Mouse (Mus musculus): ENCODE measurements around the gene Zbtb38. TPM values are rescaled to one million over a fixed set of nuclear protein-coding genes. Genes with fewer than 3 reads are reported as not detected.
A peak's percentile ranks its signal among the peaks of the same experiment; 100 is the strongest.

Zbtb38 gene
- polyA plus RNA-seq, 1 experiment from 2014 or later, result 36.7 TPM

DNA sequence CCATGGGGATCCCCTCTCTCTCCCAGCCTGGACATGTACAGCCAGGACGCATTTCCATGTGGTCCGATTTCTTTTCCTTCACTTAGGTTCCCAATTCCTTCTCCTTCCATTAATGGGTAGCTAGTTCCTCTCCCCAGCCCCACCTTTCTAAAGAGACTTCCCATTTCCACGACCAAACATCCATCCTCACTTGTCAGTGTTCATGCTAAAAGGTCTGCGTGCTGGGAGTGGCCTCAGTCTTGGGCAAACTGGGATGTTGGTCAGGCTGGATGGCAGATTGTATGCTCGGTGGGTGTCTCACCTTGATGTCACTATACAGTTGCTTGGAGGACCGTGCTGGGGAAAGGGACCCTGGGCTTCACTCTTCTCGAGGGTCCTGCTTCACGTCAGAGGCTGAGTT is 78.3 kb downstream of the Zbtb38 start:
- H3K27me3 ChIP-seq (replicated peaks; ENCODE audit: control insufficient read depth, insufficient read depth, low read length), result no peaks in the 10 kb centered on the region
- H3K27ac ChIP-seq (ENCODE audit: low read depth, low read length), result no peak overlapping the region
- no peak overlapping the region for H3K4me2 ChIP-seq (ENCODE audit: low read length)
- H3K4me1 ChIP-seq (ENCODE audit: control insufficient read depth, insufficient read depth, low read length), result no peaks in the 10 kb centered on the region
- no peaks in the 10 kb centered on the region for H3K9me3 ChIP-seq (replicated peaks; ENCODE audit: control insufficient read depth, low read length)
- H3K9ac ChIP-seq (ENCODE audit: low read length), result no peak overlapping the region
- WGBS, result 93% methylated on average over 8 of the region's 8 CpGs
- ATAC-seq, result no peak
- no peak overlapping the region for H3K4me3 ChIP-seq (ENCODE audit: low read depth, low read length)
- H3K36me3 ChIP-seq (ENCODE audit: control insufficient read depth, insufficient read depth, low read length), result no peaks in the 10 kb centered on the region
- no peak for DNase-seq (ENCODE audit: low spot score)

DNA sequence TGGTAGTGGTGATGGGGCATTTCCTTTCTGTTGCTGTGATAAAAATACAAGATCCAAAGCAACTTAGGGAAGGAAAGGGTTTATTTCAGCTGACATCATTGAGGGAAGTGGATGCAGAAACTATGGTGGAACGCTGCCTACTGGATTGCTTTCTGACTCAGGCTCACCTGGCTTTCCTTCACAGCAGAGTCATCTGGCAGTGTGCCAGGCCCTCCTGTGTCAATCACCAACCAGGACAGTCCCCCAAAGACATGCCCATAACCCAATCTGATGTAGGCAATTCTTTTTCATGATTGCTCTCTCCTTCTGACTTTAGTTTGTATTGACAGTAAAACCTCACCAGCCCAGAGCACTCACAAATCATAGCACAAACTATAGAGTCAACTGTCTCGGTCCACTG is 80.2 kb downstream of the Zbtb38 start:
- no peaks in the 10 kb centered on the region for H3K9me3 ChIP-seq (replicated peaks; ENCODE audit: control insufficient read depth, low read length)
- DNase-seq (ENCODE audit: low spot score) (no peak), ATAC-seq (no peak)
- no peaks in the 10 kb centered on the region for H3K36me3 ChIP-seq (ENCODE audit: control insufficient read depth, insufficient read depth, low read length)
- no peak overlapping the region for H3K27ac ChIP-seq (ENCODE audit: low read depth, low read length)
- H3K27me3 ChIP-seq (replicated peaks; ENCODE audit: control insufficient read depth, insufficient read depth, low read length), result no peaks in the 10 kb centered on the region
- no peaks in the 10 kb centered on the region for H3K4me1 ChIP-seq (ENCODE audit: control insufficient read depth, insufficient read depth, low read length)
- H3K4me3 ChIP-seq (ENCODE audit: low read depth, low read length), result no peak overlapping the region
- H3K4me2 ChIP-seq (ENCODE audit: low read length), result no peak overlapping the region
- H3K9ac ChIP-seq (ENCODE audit: low read length), result no peak overlapping the region
- 97% methylated on average over 2 of the region's 2 CpGs for WGBS

DNA sequence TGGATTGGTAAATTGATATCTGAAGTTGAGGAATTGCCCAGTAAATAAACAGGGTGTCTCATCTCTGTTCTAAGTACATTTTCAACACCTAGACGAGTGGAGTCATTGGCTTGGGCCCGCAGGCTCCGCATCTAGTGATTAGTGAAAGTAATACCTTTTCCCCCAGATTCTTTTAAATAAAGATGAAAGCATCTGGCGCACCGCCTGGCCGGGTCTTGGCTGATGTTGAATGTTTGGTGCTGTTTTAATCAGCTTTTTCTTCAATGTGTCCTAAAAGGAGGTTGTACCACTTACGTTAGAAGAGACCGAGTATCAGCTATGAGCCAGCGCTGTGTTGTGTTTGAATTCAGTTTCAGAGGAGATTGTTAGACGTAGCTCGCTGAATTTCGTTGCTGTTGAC is 81.4 kb downstream of the Zbtb38 start:
- Histone ChIP-seq H3K4me3 (ENCODE audit: low read depth, low read length) (no peak overlapping the region), H3K4me1 (ENCODE audit: control insufficient read depth, insufficient read depth, low read length) (no peaks in the 10 kb centered on the region), H3K9me3 (replicated peaks; ENCODE audit: control insufficient read depth, low read length) (no peaks in the 10 kb centered on the region), H3K36me3 (ENCODE audit: control insufficient read depth, insufficient read depth, low read length) (no peaks in the 10 kb centered on the region), H3K27me3 (replicated peaks; ENCODE audit: control insufficient read depth, insufficient read depth, low read length) (no peaks in the 10 kb centered on the region), H3K4me2 (ENCODE audit: low read length) (no peak overlapping the region), H3K9ac (ENCODE audit: low read length) (no peak overlapping the region), H3K27ac (ENCODE audit: low read depth, low read length) (no peak overlapping the region)
- WGBS, result 70% methylated on average over 12 of the region's 12 CpGs
- no peak for DNase-seq (ENCODE audit: low spot score)
- no peak for ATAC-seq

DNA sequence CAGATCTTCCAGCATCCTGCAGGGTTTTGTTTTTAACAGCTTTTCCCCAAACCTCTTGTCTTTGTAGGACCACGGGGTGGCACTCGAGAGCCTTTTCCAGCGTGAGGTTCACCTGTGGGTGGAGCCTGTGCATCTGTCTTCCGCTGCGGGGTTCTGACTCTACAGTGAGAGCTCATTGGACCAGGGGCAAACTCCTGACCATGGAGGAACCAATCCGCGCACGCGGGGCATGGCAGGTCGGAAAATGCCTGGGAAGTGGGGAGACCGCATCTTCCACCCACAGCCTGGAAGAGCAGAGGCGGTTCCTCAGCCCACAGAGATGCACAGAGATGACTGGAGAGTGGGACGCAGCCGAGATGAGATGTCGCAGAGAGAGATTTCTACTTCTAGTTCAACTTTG is 82.8 kb downstream of the Zbtb38 start:
- Histone ChIP-seq H3K9ac (ENCODE audit: low read length) (peak overlapping the region; percentile 51), H3K27ac (ENCODE audit: low read depth, low read length) (peak overlapping the region; percentile 74), H3K9me3 (replicated peaks; ENCODE audit: control insufficient read depth, low read length) (no peaks in the 10 kb centered on the region), H3K27me3 (replicated peaks; ENCODE audit: control insufficient read depth, insufficient read depth, low read length) (no peaks in the 10 kb centered on the region), H3K4me1 (ENCODE audit: control insufficient read depth, insufficient read depth, low read length) (no peaks in the 10 kb centered on the region), H3K4me3 (ENCODE audit: low read depth, low read length) (peak overlapping the region; percentile 27), H3K36me3 (ENCODE audit: control insufficient read depth, insufficient read depth, low read length) (no peaks in the 10 kb centered on the region), H3K4me2 (ENCODE audit: low read length) (peak overlapping the region; percentile 53)
- peak; percentile 100 for ATAC-seq
- peak; percentile 99 for DNase-seq (ENCODE audit: low spot score)
- 1% methylated on average over 15 of the region's 15 CpGs for WGBS

DNA sequence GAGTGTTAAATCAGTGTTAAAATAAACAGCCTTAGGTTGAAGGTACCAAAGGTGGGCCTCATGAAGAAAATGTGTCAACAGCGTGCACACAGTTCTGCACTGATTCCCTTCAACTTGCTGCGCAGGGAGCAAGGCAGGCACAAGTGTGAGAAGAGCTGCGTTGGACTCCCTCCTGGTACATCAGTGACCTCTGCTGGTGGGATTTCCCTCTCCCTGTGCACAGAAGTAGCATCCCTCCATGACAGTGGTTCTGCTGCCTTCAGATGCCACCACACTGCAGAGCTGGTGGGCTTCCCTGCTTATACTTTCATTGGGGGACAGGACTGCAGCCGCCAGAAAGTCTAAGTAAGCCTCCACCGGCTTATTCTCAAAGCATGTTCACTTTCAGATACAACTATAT is 84.0 kb downstream of the Zbtb38 start:
- peak; percentile 29; the same call in 1 of the 2 replicates for ATAC-seq

DNA sequence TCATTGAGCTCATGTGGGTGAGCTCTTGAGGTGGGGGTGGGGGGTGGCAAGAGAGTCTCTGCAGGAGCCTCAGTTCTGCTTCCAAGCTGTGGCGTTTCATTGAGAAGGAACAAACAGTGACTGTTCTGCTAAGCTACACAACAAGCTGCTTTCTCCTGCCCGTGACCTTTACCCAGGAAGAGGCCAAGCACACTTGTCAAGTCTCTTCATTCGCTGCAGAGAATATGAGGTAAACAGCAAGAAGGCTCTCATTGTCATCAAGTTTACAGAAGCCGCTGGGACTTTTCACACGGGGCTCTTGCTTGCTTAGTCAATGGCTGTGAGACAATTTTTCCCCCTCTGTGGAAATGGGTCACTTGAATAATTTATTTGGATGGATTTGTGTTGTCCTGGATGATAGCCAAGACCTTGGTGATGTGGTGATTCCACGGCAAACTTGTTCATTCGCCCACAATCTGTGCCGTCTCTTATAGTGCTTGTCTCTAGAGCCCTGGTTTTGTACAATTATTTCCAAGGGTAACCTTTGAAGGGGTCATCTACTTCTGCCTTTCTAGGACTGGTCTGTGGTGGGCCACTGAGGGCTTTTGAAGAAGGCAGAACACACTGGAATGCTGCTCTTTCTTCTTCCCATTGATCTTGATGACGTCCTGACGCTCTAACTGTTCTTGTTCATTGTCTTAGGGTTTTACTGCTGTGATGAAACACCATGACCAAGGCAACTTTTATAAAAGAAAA is 92.0 kb downstream of the Zbtb38 start:
- no peak overlapping the region for H3K27ac ChIP-seq (ENCODE audit: low read depth, low read length)
- no peaks in the 10 kb centered on the region for H3K36me3 ChIP-seq (ENCODE audit: control insufficient read depth, insufficient read depth, low read length)
- no peak overlapping the region for H3K4me2 ChIP-seq (ENCODE audit: low read length)
- H3K4me1 ChIP-seq (ENCODE audit: control insufficient read depth, insufficient read depth, low read length), result no peaks in the 10 kb centered on the region
- no peaks in the 10 kb centered on the region for H3K9me3 ChIP-seq (replicated peaks; ENCODE audit: control insufficient read depth, low read length)
- WGBS, result 70% methylated on average over 10 of the region's 10 CpGs
- no peak overlapping the region for H3K4me3 ChIP-seq (ENCODE audit: low read depth, low read length)
- ATAC-seq (no peak), DNase-seq (ENCODE audit: low spot score) (peak; percentile 26)
- H3K27me3 ChIP-seq (replicated peaks; ENCODE audit: control insufficient read depth, insufficient read depth, low read length), result no peaks in the 10 kb centered on the region
- H3K9ac ChIP-seq (ENCODE audit: low read length), result no peak overlapping the region

More for the DNA sequence above, 84.0 kb downstream of the Zbtb38 start:
- Histone ChIP-seq H3K36me3 (ENCODE audit: control insufficient read depth, insufficient read depth, low read length) (no peaks in the 10 kb centered on the region), H3K4me1 (ENCODE audit: control insufficient read depth, insufficient read depth, low read length) (no peaks in the 10 kb centered on the region), H3K9ac (ENCODE audit: low read length) (no peak overlapping the region), H3K4me3 (ENCODE audit: low read depth, low read length) (no peak overlapping the region), H3K4me2 (ENCODE audit: low read length) (no peak overlapping the region), H3K9me3 (replicated peaks; ENCODE audit: control insufficient read depth, low read length) (no peaks in the 10 kb centered on the region), H3K27ac (ENCODE audit: low read depth, low read length) (no peak overlapping the region), H3K27me3 (replicated peaks; ENCODE audit: control insufficient read depth, insufficient read depth, low read length) (no peaks in the 10 kb centered on the region)
- WGBS, result 45% methylated on average over 5 of the region's 5 CpGs
- DNase-seq (ENCODE audit: low spot score), result peak; percentile 75

DNA sequence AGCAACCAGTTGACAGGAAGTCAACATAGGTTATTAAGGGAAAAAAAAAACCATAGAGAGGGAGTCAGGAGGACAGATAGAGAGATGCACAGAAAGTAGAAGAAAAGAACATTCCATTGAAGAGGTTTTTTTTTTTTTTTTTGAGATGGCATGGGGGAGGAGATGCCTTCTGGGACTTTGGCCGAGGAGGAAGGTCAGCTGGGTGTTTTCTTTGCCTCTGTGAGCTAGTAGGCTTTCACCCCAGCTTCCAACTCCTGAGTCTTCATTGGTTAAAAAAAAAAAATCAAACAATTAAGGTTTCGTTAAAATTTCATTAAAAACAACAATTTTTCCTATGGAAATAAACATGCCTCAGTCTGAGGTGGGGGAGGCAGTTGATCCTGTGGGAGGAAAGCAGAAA is 92.8 kb downstream of the Zbtb38 start:
- 85% methylated on average over 2 of the region's 2 CpGs for whole genome bisulfite sequencing
- Histone ChIP-seq H3K27me3 (replicated peaks; ENCODE audit: control insufficient read depth, insufficient read depth, low read length) (no peaks in the 10 kb centered on the region), H3K36me3 (ENCODE audit: control insufficient read depth, insufficient read depth, low read length) (no peaks in the 10 kb centered on the region), H3K4me1 (ENCODE audit: control insufficient read depth, insufficient read depth, low read length) (no peaks in the 10 kb centered on the region), H3K4me3 (ENCODE audit: low read depth, low read length) (no peak overlapping the region), H3K4me2 (ENCODE audit: low read length) (no peak overlapping the region), H3K27ac (ENCODE audit: low read depth, low read length) (no peak overlapping the region), H3K9ac (ENCODE audit: low read length) (no peak overlapping the region), H3K9me3 (replicated peaks; ENCODE audit: control insufficient read depth, low read length) (no peaks in the 10 kb centered on the region)
- ATAC-seq (no peak), DNase-seq (ENCODE audit: low spot score) (no peak)

DNA sequence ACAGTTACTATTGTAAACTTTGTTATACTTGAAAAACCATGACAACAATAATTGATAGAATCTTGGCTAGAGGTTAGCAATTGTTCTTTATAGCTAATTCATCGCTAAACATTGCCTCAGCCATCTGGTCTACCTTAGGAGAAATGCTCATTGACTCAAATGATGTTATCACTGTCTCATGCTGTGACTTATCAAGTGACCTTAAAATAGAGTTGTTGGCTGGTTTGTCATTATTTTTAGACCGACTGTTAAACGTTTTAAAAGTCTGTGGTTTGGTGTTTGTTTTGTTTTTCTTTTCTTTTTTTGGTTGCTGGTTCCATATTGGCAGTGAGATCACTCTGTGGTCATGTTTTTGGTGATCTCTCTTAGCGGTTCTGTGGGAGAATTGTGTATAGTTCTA is 99.1 kb downstream of the Zbtb38 start:
- Histone ChIP-seq H3K27me3 (replicated peaks; ENCODE audit: control insufficient read depth, insufficient read depth, low read length) (no peaks in the 10 kb centered on the region), H3K4me2 (ENCODE audit: low read length) (no peak overlapping the region), H3K4me1 (ENCODE audit: control insufficient read depth, insufficient read depth, low read length) (no peaks in the 10 kb centered on the region), H3K4me3 (ENCODE audit: low read depth, low read length) (no peak overlapping the region), H3K27ac (ENCODE audit: low read depth, low read length) (no peak overlapping the region), H3K36me3 (ENCODE audit: control insufficient read depth, insufficient read depth, low read length) (no peaks in the 10 kb centered on the region), H3K9ac (ENCODE audit: low read length) (no peak overlapping the region), H3K9me3 (replicated peaks; ENCODE audit: control insufficient read depth, low read length) (no peaks in the 10 kb centered on the region)
- ATAC-seq, result no peak
- WGBS, result 79% methylated on average over 4 of the region's 4 CpGs
- no peak for DNase-seq (ENCODE audit: low spot score)

DNA sequence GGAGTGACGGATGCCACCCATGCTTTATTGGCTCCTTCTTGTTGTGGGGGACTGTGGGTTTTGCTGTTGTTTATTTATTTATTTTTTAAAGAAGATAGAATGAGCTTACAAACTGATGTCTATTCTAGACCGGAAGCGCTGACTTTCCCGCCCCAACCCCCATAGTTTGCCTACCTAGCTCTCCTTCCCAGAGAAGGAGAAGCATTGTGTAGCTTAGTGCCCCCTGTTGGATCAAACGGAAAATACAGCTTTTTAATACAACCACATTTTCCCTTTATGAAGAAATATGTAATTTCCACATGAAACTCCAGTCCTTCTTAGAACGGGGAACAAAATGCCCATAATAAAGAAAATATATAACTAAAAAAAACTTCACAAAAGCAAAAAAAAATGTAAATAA is 99.9 kb downstream of the Zbtb38 start:
- H3K36me3 ChIP-seq (ENCODE audit: control insufficient read depth, insufficient read depth, low read length), result no peaks in the 10 kb centered on the region
- DNase-seq (ENCODE audit: low spot score) (peak; percentile 27), ATAC-seq (no peak)
- H3K4me2 ChIP-seq (ENCODE audit: low read length), result no peak overlapping the region
- no peaks in the 10 kb centered on the region for H3K4me1 ChIP-seq (ENCODE audit: control insufficient read depth, insufficient read depth, low read length)
- no peak overlapping the region for H3K4me3 ChIP-seq (ENCODE audit: low read depth, low read length)
- 66% methylated on average over 6 of the region's 6 CpGs for WGBS
- no peak overlapping the region for H3K27ac ChIP-seq (ENCODE audit: low read depth, low read length)
- no peaks in the 10 kb centered on the region for H3K9me3 ChIP-seq (replicated peaks; ENCODE audit: control insufficient read depth, low read length)
- no peaks in the 10 kb centered on the region for H3K27me3 ChIP-seq (replicated peaks; ENCODE audit: control insufficient read depth, insufficient read depth, low read length)
- no peak overlapping the region for H3K9ac ChIP-seq (ENCODE audit: low read length)

Measured in forebrain, embryonic 14.5 days (tissue).